Mouse (Mus musculus) myocyte (in vitro differentiated cells): ENCODE data around the gene Frmpd1.

Experiments
- MAX ChIP-seq: IDR thresholded peaks from one replicate; pipeline ENCODE4 v1.6.1; 2011; ENCODE audit warnings: low read depth, mild to moderate bottlenecking, control low read depth
- POLR2A ChIP-seq: IDR thresholded peaks from one replicate; pipeline ENCODE4 v1.6.1; 2011; ENCODE audit warnings: low read depth, mild to moderate bottlenecking, control low read depth, moderate library complexity; ENCODE audit not compliant: insufficient read length
- REST ChIP-seq: IDR thresholded peaks from one replicate; pipeline ENCODE4 v1.6.1; 2011; ENCODE audit warnings: mild to moderate bottlenecking, control low read depth, moderate library complexity; ENCODE audit not compliant: insufficient read depth, insufficient read length
- TCF12 ChIP-seq: IDR thresholded peaks from one replicate; pipeline ENCODE4 v1.6.1; 2011; ENCODE audit warnings: mild to moderate bottlenecking, control low read depth; ENCODE audit not compliant: poor library complexity, insufficient read depth, severe bottlenecking

DNA sequence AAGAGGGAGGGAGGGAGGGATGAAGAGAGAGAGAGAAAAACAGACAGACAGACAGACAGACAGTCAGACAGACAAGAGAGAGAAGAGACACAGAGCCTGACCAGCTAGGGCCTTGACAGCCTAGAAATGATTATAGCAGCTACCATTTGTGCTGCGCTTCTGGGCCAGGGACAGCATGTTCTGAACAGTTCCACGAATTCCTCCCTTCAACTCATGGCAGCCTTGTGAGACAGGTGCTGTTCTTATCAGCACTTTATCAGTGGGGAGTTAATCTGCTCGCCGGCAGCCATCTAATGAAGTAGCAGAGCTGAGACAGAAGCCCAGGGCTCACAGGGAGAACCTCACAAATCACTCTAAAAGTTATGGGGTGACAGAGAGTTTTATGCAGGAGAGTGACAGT lies 22.8 kb downstream of the Frmpd1 start:
- TF ChIP-seq POLR2A (no peak), MAX (no peak), REST (no peak), TCF12 (peak; percentile 37)
